Mouse (Mus musculus) testis, postnatal 14 days (tissue): ENCODE measurements at regions not wholly inside any gene's neighbourhood (a gene's known extent, or its start where the extent isn't known, plus 50 kb on each side); places are given as distances from the start of the nearest gene placed in this dataset.

Source experiments
- DNase-seq: peaks from one replicate; pipeline ENCODE4 v3.0.0; 2021; ENCODE audit warnings: low spot score

- no peak for DNase-seq
Observed at GRCm38 (mm10) chr6:143536525-143537293, 369.7 kb downstream of the Etnk1 start.

DNA sequence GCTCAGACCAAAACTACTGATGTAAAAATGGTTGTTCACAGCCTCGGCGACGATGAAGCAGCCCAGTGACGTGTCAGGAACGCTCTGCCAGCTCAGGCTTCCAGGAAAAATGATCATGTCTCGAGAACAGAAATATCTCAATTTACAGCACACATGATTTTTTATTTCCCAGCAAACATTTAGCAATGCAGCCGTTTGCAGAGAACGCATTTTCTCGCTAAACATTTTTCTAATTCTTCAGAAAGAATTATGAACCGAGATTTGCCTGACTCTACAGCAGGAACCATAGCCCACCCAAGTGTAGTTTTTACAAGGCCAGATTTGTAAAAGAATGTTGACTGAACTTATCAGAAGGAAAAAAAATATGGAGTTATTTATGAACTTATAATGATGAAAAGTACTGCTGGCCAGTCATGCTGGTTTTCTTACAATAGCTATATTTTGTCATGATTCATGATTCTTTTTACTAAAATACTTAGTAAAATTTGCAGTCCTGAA lies 380.4 kb downstream of the Etnk1 start:
- DNase-seq, result no peak

GRCm38 (mm10) chr6:143554946-143555345 lies 387.9 kb downstream of the Etnk1 start:
- no peak for DNase-seq

GRCm38 (mm10) chr6:143558046-143558884 lies 391.2 kb downstream of the Etnk1 start:
- no peak for DNase-seq

GRCm38 (mm10) chr6:143559316-143559715 lies 392.3 kb downstream of the Etnk1 start:
- no peak for DNase-seq

GRCm38 (mm10) chr6:143561316-143562088 lies 394.5 kb downstream of the Etnk1 start:
- DNase-seq, result no peak

DNA sequence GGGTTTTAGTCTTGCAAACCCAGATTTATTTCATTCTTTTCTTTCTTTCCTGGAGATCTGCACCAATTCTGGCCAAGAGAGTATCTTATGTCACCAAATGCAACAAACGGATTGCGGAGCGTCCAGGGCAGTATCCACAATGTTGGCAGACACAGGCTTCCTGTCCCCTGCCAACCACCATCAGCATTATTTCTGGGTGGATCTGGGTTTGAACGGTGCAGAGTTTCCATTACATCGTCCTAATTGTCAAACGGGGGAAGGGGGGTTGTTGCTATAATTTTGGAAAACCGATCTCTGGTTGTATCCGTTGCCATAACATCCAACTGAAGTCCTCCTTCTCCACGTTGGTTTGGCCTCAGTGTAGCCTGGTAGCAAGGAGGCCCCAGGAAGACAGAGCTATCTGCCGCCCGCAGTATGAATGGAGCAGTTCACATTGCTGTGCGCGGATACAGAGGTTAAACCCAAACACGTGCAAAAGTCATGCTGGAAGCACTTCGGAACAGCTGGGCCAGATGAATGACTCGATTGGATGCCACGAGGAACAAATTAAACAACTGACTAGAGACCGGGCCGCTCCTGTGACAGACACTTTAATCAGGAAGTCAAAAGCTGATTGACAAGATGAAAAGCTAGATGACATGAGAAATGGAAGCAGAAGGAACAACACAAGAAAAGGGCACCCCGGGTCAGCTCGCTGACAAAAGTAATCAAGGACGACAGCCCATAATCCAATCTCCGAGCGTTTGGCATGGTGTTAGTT lies 404.5 kb downstream of the Etnk1 start:
- DNase-seq, result no peak

DNA sequence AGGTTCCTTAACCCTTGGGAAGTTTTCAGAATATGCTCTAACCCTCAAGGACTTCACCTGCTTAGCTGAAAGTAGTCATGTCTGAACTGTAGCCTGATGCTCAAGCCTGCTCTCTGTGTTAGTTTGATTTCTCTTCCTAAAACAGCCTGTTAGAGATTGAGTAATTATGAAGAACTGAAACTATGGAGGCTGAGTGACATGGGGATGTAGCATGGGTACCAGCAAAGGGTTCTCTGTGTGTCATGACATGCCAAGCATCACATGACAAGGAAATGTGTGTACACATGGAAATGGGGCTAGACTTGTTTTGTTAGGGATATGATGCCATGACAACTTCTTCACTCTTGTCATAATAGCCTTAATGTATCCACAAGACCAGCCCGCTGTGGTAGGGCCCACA lies 412.2 kb downstream of the Etnk1 start:
- no peak for DNase-seq

DNA sequence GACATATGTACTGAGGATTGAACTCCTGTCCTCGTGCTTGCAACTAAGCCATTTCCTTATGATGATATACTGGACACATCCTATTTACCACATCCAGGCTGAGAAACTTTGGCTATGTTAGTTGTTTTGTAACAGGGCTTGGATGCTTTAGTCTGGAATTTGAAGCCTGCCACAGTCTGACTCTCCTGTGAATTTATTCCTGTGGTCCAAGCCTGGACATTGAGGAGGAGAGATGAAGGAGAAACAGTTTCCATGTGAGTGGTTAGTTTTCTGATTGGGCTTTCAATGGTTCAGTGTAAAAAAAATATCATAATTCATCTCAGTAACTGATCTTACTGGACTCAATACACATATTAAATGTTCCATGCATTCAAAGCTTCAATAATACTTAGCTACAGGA lies 422.6 kb downstream of the Etnk1 start:
- DNase-seq, result no peak

GRCm38 (mm10) chr6:143590231-143590630 lies 423.2 kb downstream of the Etnk1 start:
- no peak for DNase-seq

DNA sequence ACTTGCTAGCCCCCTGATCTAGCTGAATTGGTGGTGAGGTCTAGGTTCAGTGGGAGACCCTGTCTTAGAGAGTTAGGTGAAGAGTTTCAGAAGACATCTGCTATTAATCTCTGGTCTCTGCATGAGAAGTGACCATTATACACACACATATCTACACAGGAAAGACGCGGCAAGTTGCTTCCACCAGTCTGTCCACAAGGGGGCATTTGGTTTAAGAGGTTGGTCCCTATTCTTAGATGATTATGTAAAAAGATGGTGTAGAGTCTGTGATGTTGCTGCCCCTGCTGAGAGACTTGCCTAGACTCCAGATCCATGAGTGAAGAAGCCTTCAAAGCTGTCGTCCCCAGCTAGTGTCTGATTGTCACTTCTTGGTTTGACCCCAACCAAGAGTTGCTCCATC lies 425.5 kb downstream of the Etnk1 start:
- no peak for DNase-seq

GRCm38 (mm10) chr6:143595486-143595885 lies 428.5 kb downstream of the Etnk1 start:
- no peak for DNase-seq

- no peak for DNase-seq
Observed at GRCm38 (mm10) chr6:143597414-143597813, 430.4 kb downstream of the Etnk1 start.

DNA sequence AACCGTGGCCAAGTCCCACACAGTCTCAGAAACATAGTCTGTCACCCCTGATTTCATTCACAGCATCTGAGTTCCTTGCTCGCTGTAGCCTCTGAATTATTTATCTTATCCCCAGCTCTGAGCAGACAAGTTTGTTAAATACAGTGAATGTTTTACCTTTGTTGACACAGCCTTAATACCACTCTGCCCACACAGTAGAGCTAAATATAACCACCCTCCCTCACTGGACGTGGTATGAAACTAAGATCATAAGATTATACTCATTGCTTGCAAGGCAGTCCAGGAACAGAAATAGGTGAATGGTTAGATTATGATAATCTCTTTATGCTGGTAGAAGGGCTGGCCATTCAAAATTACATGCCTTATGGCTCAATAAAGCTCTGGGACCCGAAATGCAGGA lies 431.9 kb downstream of the Etnk1 start:
- DNase-seq, result no peak

DNA sequence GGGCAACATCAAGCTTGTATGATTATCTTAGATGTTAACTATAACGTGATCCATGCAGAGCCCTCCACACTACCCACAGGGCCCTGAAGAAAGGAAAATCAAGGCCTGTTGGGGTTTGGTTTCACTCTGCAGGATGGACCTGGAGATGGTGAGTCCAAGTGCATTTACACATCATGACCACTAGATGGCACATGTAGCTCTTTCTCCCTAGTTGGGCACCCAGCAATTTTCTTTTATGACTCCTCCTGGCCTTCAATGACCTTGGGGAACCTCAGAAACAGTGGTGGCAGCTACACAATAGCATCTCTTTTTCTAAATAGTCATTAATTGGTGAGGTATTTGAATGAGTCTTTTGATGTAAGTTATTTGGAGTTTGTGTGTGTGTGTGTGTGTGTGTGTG lies 442.1 kb downstream of the Etnk1 start:
- DNase-seq, result no peak

- no peak for DNase-seq
Observed at GRCm38 (mm10) chr6:143612966-143613365, 445.9 kb downstream of the Etnk1 start.

DNA sequence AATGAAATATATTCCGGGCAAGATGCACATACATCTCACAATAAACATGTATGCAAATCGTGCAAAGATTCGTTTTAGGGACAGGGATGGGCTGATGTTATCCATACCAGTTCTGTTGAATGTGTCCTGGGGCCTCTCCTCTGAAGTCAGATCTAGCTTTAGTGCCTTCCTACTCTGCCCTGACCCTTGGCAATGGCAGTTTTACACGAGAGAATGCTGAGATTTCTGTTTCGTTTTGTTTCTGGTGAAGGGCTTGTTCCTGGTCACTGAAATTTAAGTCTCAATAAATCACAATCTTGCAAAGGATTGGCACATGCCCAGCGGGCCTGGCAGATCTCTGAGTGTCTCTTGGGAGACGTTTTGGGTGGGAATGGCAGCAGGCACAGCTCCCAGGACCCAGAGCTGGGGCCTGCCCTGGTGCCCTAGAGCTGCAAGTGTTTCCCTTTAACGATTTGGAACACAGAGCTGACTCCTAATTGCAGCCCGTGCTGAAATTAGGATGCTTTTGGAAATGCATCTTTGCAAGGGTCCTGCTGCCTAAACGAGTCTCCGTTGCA lies 447.5 kb downstream of the Etnk1 start:
- no peak for DNase-seq

GRCm38 (mm10) chr6:143615361-143615760 lies 448.3 kb downstream of the Etnk1 start:
- no peak for DNase-seq

- DNase-seq, result no peak
Observed at GRCm38 (mm10) chr6:143616386-143616785, 449.4 kb downstream of the Etnk1 start.

- no peak for DNase-seq
Observed at GRCm38 (mm10) chr6:143618558-143618957, 451.5 kb downstream of the Etnk1 start.

- DNase-seq, result no peak
Observed at GRCm38 (mm10) chr6:143620583-143620982, 453.6 kb downstream of the Etnk1 start.
